Mouse (Mus musculus): Measurements from ENCODE around the gene Ube3c.
"Not testable (repeated sequence)": the region's sequence is repeated elsewhere in the genome, so short reads cannot be mapped to it uniquely, and the experiment has no call there.

The Ube3c gene

GRCm38 (mm10) chr5:29568848-29569377, at the start of gene Ube3c:
Gene Ube3c (plus strand): TSS chr5:29569242.
- DNase-seq (ENCODE audit: low spot score): peak; percentile 96

DNA sequence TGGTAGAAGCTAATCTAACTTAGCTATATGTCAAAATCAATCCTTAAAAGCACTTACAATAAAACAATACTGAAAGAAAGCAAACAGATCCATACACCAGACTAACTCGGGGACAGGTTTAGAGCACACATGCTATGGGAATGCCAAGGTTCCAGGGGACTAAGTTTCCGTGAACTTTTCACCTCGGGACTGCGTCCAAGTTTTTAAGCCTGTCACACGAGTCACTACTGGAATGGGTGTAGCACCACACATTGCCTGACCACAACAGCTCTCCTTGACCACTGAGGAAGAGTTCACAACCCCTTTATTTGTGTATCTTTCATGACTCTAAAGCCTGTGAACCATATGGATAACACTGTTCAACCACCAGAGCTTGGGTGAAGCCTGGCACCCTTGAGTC, 8.9 kb upstream of the Ube3c start:
- DNase-seq (ENCODE audit: low spot score): no peak

- no peak for DNase-seq (ENCODE audit: low spot score)
Measured at GRCm38 (mm10) chr5:29560667-29561066, 8.4 kb upstream of the Ube3c start.

GRCm38 (mm10) chr5:29569378-29570280, 587 bp downstream of the Ube3c start:
- no peak for DNase-seq (ENCODE audit: low spot score)

GRCm38 (mm10) chr5:29574286-29574685, 5.2 kb downstream of the Ube3c start:
- not testable (repeated sequence) for DNase-seq (ENCODE audit: low spot score)

DNA sequence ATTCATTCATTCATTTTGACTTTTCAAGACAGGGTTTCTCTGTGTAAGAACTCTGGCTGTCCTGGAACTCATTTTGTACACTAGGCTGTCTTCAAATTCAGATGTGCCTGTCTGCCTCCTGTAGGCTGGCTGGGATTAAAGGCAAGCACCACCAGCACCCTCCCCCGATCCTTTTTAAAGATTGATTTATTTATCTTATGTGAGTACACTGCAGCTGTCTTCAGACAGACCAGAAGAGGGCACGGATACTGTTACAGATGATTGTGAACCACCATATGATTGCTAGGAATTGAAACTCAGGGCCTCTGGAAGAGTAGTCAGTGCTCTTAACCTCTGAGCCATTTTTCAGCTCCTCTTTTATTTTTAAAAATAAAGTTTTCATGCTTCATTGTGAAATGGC, 6.0 kb downstream of the Ube3c start:
- no peak for DNase-seq (ENCODE audit: low spot score)

DNA sequence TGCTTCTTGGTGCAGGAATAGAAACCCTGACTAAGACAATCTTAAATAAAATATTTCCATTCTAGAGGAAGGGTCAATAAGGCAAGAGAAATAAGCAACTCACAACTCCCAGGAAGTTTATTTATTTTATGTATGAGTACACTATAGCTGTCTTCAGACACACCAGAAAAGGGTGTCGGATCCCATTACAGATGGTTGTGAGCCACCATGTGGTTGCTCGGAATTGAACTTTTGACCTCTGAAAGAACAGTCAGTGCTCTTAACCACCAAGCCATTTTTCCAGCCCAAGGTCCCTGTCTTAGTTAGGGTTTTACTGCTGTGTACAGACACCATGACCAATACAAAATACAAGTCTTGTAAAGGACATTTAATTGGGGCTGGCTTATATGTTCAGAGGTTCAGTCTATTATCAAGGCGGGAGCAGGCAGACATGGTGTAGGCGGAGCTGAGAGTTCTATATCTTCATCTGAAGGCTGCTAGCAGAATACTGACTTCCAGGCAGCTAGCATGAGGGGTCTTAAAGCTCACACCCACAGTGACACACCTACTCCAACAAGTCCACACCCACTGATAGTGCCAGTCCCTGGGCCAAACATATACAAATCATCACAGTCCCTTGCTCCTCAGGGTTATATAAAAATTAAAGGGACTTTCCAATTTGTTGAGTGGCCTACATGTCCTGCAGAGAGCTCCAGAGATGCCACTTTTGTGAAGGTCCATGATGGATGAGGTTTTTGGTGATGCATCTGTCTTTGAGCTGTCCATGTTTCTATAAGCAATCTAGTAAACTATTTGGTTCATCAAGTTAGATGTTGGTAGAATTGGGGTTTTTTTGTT, 9.0 kb downstream of the Ube3c start:
- DNase-seq (ENCODE audit: low spot score): no peak

DNA sequence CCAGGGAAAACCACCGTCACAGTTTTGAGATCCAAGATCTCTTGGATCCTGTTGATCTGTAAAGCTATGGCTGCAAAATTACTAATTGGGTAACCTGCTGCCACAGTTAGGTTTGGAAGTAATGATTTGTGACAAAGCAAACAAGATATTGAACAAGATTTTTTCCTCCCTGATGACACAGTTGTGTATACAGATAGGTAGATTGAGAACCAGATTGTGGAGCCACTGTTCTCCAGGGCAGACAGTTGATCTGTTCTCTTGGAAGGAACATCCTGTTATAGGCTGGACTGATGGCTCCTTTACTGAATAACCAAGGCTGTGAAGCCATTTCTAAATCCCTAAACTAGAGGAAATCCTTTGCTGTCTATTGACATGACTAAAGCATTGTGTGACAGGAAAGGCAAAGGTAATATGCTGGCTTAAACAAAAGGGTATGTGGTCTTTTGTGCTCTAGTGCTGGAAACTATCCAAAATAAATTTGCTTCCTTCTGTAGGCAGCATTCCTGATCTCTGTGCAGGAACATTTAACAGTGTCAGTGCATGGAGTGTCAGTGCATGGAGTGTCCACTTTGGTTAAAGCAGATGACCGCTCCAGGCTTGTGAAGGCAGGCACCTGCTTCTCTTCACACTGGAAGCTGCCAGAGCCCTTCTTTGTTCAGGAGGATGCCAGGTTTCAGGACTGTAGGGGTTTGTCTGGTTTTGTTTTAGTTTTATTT, 15.0 kb downstream of the Ube3c start:
- DNase-seq (ENCODE audit: low spot score): no peak

DNA sequence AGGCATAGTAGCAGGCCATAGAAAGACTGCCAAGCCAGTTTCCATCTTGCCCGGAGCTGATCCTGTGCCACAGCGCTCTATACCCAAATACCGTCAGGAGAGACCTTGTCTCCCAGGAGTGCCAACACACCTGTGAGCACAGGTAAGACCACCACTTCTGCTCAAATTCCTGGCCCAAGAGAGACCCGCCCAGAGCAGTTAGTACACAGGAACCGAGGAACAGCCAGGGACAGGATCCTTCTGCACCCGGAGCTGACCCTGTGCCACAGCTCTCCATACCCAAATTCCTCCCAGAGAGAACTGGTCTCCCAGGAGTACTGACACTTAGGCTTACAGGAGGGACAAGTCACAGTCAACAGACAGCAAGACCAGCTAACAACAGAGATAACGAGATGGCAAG, 23.1 kb downstream of the Ube3c start:
- not testable (repeated sequence) for DNase-seq (ENCODE audit: low spot score)

DNA sequence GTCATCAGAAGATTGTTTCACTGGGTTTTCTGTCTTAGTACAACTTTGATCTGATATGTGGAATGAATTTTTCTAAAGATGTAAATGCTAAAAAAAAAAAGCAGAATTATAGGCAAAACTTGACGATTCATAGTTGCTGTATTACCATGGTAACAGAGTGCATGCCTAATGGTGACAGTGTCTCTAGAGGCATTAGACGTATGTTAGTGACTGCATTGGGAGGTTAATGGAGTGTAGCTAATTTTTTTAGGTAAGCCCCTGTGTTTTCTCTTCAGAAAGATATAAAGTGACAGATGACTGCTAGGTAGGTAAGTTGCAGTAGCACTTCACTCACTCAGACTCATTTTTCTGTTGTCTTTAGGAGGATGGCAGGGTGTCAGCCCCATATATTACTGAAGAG, 37.5 kb downstream of the Ube3c start:
- no peak for DNase-seq (ENCODE audit: low spot score)

GRCm38 (mm10) chr5:29625610-29626009, 56.6 kb downstream of the Ube3c start:
- DNase-seq (ENCODE audit: low spot score): no peak

DNA sequence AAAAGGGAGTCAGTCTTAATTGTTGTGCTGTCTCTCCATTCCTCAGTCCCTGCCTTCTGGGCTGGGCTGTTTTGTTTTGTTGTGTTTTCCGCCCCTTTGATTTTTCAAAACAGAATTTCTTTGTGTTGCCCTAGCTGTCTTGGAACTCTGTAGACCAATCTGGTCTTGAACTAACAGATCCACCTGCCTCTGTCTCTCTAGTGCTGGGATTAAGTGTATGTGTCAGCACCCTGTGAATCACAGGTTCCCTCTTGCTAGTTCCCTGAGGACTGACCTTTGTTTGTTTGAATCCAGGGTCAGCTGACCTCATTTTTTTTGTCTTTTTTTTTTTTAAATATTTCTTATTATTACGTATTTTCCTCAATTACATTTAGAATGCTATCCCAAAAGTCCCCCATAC, 60.9 kb downstream of the Ube3c start:
- no peak for DNase-seq (ENCODE audit: low spot score)

- DNase-seq (ENCODE audit: low spot score): no peak
Measured at GRCm38 (mm10) chr5:29631711-29632110, 62.7 kb downstream of the Ube3c start.

GRCm38 (mm10) chr5:29636298-29636697, 67.3 kb downstream of the Ube3c start:
- no peak for DNase-seq (ENCODE audit: low spot score)

DNA sequence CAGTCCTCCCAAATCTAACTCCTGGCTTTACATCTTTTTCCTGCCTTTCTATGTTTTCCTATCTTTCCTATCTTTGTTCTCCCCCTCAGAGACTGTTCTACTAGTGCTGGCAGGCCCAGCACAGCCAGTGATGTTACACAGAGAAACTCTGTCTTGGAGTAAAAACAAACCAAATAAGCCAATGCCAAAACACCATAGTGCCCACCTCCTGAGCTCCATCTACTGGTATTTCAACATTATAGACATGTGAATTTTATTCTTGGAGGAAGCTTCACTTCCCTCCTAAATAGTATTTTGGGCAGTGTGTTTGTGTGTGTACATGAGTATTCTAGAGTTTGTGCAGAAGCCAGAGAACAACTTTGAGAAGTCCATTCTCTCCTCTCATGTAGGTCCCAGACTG, 67.8 kb downstream of the Ube3c start:
- DNase-seq (ENCODE audit: low spot score): no peak

GRCm38 (mm10) chr5:29641124-29641884, 72.3 kb downstream of the Ube3c start:
- DNase-seq (ENCODE audit: low spot score): no peak

DNA sequence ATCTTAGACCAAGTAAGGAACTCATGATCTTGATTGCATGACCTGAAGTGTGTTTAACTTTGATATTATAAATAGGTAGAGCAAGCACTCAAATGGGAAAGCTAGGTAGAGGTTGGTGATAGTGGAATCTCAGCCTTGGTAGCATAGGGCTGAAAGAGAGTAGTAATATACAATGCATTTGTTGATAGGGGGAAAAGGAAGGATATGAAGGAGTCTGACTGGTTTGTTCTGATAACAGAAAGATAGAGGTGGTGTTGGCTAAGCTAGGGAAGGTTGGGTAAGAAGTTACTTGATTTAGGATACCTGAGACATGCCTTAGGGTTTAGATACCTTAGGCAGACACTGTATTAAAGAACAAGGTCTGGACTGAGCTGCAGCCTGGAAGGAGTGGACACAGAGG, 82.7 kb downstream of the Ube3c start:
- DNase-seq (ENCODE audit: low spot score): no peak

DNA sequence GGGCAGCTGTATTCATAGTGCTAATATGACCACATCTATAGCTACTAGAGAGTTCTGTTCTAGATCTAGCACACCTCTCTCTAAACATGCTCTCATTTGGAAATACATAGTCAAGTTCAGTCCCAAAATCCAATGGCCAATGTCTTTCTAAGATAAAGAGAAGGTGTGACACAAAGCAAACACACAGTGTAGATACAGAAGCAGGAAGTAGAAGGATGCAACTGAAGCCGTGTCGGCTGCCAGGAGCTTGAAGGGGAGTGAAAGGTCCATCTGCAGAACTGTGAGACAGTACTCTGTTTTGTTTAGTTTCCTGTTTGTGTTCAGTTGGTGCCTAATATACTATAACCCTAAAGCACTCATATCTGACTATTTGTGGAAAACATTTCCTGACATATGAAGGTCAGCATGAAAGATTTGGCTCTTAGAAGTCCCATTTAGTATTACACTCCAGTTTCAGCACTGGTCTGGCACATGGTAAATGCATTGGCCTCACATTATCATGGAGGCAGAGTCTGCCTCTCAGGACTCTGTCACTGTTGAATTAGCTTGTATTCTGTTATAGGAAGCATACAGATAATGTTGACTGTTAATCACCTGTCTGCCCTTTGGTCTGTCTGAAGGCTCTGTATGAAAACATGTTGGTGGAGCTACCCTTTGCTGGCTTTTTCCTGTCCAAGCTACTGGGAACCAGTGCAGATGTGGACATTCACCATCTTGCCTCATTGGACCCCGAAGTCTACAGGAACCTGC, 88.7 kb downstream of the Ube3c start:
- DNase-seq (ENCODE audit: low spot score): no peak

DNA sequence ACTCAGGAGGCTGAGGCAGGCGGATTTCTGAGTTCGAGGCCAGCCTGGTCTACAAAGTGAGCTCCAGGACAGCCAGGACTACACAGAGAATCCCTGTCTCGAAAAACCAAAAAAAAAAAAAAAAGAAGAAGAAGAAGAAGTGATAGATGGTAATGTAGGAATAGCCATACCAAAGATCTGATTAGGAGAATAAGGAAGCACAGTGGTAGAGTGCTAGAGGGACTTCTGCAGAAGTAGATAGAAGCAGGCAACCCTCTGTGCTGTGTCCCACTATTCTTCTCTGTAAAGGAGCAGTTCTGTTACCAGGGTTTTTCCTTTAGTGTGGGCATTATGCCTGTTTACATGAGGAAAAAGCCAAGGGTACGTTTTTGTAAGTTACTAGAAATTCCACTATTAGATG, 92.2 kb downstream of the Ube3c start:
- not testable (repeated sequence) for DNase-seq (ENCODE audit: low spot score)

- no peak for DNase-seq (ENCODE audit: low spot score)
Measured at GRCm38 (mm10) chr5:29665391-29665790, 96.3 kb downstream of the Ube3c start.

DNA sequence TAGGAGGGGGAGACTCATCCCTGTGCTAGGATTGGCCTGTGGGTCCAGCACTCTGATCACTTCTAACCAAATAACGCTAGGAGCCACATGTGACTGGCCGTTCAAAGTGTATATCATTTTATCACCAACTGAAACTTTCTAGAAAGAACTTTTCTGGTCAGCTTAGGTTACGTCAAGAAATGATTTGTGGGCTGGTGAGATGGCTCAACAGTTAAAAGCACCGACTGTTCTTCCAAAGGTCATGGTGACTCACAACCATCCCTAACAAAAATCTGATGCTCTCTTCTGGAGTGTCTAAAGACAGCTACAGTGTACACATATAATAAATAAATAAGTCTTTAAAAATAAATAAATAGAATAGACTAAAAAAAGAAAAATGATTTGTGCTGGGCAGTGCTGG, 103.5 kb downstream of the Ube3c start:
- no peak for DNase-seq (ENCODE audit: low spot score)

Data from ovary, postnatal 14 days (tissue).